Mouse (Mus musculus): ENCODE data around the gene Vav3.

The Vav3 gene

DNA sequence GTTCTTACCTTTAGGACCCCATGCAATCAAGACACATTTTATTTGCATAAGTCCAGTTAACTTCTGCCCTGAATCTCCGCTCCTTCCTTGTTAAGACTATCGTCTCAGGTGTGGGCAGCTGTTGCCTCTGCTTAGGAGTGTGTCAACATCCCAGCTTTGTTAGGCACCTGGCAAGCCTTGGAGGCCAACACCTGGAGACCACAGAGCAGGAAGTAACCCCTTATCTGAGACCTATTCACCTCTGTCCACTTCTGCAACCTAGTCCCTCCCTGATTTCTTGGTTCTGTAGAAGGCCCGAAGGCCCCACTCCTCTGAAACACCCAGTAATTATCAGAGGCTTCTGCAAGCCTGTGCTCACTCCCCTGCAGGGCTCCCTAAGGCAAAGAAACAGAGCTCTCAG, 255.6 kb downstream of the Vav3 start:
- no peak for DNase-seq

DNA sequence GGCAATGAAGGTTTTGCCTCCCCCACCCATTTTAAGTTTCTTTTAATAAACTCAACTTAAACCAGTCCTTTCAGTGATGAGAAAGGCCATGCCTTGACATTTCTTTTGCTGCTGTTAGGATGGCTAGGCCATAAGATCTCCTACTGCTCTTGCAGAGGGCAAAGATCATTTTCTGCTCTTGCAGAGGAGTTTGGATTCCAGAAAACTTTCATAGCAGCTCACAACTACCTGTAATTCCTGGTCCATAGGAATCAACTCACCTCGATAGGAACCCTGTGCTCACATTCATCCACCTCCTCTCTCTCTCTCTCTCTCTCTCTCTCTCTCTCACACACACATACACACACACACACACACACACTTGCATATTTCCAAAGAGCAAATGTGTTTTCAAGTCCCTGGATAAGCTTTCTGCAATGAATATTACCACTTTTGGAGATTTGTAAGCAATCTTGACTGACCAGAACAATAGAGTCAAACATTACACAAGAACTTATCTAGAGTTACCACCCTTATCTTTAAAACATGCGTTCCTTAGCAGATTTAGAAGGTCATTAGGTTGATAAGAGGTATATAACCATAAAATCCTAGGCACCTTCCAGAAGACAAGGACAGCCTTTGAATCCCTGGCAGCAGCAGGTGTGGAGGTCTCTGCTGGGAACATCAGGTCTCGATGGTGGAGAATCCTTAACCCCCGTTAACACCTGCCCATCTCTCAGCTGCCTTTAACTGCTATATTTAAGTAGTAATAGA, 260.4 kb downstream of the Vav3 start:
- no peak for DNase-seq

DNA sequence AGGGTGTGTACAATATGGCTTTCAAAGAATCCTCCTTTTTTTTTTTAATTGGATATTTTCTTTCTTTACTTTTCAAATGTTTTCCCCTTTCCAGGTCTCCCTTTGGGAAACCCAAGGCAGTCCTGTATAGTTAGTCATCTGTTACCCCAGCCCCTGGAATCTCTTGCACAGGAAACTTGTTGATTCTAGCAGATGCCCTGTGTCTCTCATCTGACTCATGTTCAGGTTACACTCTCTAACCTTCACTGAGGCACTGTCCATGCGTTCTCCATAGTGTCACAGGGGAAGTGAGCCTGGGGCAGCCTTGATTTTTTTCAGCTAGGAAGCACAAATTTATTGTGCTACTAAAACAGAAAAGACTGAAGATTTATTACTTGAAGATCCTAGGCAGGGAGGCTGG, 262.3 kb downstream of the Vav3 start:
- no peak for DNase-seq

- no peak for DNase-seq
These were observed 265.7 kb downstream of the Vav3 start for GRCm38 (mm10) chr3:109606121-109606520.

GRCm38 (mm10) chr3:109621721-109622120, 281.3 kb downstream of the Vav3 start:
- DNase-seq: no peak

DNA sequence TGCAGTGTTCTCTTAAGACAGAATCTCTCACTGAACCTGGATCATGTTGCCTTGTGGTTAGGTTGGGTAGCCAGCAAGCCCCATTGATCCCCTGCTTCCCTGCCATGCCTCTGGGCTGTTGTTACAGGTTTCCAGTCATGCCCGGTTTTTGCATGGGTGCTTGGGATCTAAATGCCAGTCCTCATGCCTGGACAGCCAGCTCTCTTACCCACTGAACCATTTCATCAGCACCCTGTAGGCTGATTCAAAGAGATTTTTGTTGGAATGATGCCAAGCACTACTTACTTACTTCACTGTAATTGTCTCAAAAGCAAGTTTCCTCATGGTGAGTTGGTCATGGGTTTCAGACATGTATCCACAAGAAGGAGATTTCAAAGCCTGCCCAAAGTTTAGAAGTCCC, 281.9 kb downstream of the Vav3 start:
- no peak for DNase-seq

GRCm38 (mm10) chr3:109622816-109623215, 282.4 kb downstream of the Vav3 start:
- no peak for DNase-seq

DNA sequence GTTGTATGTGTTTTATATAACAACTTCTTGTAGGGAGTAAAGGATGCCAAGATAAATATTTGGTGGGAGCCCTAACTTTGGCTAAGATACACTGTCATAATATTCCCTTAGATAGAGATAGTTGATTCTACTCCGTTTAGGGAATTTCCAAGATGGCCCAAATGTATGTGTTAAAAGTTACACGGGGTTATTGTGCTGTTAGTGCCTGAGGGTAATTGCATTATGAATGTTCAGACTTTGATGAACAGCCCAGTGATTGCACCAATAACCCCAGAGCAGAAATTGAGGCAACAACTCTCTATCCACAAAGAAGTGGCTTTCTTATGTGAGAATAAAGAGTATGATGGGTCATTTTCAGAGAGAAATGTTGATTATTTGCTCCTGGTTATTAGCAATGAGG, 283.3 kb downstream of the Vav3 start:
- no peak for DNase-seq

GRCm38 (mm10) chr3:109636045-109636444, 295.6 kb downstream of the Vav3 start:
- DNase-seq: no peak

- peak; percentile 74 to 81 for DNase-seq
These were observed 298.9 kb downstream of the Vav3 start for GRCm38 (mm10) chr3:109639386-109639785.

DNA sequence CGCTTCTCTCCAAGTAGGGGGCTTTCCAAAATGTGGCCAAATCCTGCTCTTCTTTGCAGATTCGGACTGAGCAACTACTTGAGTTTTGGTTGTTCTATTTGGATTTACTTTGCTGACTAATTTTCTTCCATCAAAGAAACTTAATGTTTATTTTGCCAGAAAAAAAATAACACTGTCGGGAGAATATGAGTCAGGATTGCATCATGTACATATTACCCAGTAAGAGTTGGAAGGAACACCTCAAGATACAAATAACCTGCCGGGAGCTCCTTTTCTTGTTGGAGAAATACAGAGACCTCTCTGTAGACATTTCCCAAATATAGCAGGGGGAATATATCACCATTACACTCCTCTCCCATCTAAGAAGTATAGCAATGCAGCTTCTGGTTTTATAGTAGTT, 300.3 kb downstream of the Vav3 start:
- no peak for DNase-seq

DNA sequence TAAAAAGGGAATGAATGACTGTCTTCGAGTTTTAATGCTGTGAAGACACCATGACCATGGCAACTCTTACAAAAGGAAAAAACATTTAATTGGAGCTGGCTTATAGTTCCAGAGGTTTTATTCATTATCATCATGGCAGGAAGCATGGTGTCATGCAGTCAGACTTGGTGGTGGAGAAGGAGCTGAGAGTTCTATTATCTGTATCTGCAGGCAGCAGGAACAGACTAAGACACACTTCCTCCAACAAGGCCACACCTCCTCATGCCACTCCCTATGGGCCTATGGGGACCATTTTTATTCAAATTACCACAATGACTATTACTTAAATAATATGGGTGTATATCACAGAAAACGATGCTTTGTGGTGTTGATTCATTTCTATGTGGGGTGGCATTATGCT, 307.8 kb downstream of the Vav3 start:
- no peak for DNase-seq

GRCm38 (mm10) chr3:109651479-109651878, 311.0 kb downstream of the Vav3 start:
- no peak for DNase-seq

DNA sequence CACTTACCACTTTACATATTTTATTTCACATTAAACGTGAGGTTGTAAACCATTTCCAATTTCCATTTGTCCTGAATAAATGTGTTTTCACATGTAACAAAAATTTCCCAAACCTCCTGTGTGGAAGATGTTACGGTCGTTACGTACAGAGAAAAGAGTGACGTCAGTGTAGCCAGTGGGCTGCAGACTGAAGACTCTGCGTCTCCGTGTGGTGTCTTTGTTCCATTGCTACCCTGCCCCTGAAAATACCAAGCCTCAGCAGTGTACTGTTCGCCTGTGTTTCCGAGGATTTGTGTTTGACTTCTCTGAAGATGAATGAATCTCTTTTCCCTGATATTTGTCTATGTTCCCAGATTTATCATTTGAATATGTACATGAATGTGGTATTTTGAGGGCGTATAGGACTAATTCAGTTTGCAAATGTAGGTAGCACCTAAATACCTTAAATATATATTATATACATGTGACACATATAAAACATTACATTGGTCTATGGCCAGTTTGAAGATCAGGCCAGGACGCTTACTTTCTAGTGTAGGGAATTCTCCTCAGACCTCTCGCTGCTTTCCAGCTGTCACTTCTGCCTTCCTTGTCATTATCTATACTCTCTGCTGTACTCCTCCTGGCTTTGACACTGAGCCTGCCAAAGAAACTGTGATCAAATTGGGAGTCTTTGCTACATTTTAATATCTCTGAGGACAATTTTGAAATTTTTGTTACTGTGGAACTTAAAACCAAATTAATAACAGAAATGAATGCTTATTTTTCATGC, 312.6 kb downstream of the Vav3 start:
- peak; percentile 23 to 52 for DNase-seq

DNA sequence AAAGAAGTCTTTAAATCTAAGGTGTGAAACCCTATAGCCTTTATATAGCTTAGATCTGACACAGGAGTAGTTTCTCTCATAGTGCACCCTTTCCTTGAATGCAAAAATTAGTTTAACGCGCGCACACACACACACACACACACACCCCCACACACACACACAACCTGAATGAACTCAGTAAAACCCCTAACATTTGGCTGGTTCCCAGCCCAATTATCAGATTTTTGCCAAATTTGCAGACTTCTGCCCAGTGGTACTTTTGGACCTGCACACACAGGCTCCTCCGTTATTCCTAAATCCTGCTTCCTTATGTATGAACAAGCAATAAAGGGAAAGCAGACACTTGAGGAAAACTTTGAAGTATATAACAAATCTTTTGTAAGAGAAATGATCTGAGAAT, 313.9 kb downstream of the Vav3 start:
- DNase-seq: peak; percentile 61 to 79

- peak in 1 of 2 experiments; percentile 15 for DNase-seq
These were observed 331.3 kb downstream of the Vav3 start for GRCm38 (mm10) chr3:109671716-109672115.

DNA sequence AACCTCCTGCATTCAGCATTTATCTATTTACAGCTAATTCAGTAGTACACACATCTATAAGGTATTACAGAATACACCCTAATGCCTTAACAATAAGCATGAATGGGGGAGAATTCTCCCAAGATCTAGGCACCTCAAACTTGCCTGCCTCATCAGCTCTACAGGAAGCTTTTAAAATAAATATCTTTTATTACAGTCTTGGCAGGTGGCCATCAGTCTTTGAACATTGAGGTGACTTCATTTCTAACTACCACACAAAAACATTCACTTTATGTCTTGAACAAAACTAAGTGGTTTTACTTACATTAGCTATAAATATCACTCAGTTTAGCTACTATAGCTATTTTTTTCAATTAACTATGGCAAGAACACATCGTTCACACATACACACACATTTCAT, 332.5 kb downstream of the Vav3 start:
- no peak for DNase-seq

- DNase-seq: no peak
These were observed 339.8 kb downstream of the Vav3 start for GRCm38 (mm10) chr3:109680281-109680680.

- DNase-seq: no peak
These were observed 341.4 kb downstream of the Vav3 start for GRCm38 (mm10) chr3:109681863-109682262.

GRCm38 (mm10) chr3:109683608-109684295, 343.3 kb downstream of the Vav3 start:
- no peak for DNase-seq

DNA sequence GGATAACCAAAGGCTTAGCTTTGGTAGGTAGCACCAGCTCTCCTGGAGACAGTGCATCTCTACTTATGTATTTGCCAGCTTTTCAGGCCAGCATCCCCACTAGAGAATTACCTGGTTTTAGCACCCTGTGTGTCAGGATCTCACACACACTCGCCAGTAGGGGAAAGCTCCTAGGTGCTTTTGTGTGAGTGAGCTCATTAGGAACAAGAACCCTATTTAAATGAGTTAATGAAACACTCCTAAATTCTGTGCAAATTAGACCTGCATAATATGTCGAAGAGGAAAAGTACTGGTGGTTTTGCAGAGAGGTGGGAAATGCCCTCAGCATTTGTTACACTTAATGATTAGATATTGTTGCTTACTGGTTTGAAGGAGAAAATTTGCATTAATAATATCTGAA, 350.1 kb downstream of the Vav3 start:
- DNase-seq: no peak

DNA sequence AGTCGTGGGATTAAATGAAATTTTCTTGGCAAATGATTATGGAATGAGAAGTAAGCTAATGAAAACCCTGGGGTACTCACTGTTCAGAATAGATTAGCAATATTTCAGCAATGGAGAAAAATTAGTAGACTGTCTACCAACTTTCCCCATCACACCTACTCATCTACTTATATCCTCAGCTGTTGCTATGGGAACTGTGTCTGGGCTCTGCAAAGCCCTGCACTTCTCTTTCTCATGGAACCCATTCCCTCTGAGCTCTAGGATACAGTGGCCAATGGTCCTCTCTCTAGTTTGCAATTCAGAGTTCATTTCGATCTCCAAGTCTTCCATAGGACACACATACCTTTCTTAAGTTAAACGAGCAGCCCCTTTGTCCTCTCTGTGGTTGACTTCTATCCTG, 352.2 kb downstream of the Vav3 start:
- no peak for DNase-seq

DNA sequence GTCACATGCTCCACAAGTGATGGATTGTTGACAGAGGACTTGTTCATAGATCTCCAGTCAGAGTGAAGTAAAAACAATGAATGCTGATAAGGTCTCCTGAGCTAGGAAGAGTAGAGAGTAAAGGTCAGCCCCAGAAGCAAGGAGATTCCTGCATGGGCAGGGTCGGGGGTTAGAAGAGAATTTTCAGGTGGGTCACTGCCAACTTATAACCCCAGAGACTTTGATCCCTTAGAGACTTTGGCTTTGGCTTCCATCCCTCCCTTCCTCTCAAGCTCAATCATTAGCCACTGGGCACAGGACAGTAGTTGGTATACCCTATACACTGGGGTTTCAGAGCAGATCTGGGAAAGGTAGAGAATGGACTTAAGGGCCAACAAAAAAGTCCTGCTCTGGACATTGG, 360.8 kb downstream of the Vav3 start:
- DNase-seq: no peak

Data from cerebellum, postnatal 10 days (tissue).